Mouse (Mus musculus) hindbrain, postnatal 0 days (tissue): Measurements from ENCODE around the gene Miga1. TPM values are rescaled to one million over a fixed set of nuclear protein-coding genes. Genes with fewer than 3 reads are reported as not detected.

Experiments used
- ATAC-seq: fragments of 200-750 bp; cut with Nextera tagmentation; 2 replicates; pipeline ENCODE4 v1.8.0; 2017; ENCODE audit warnings: mild to moderate bottlenecking, moderate TSS enrichment, moderate library complexity
- DNase-seq: peaks from one replicate; pipeline ENCODE4 v3.0.0-alpha.2; 2015; ENCODE audit warnings: low spot score
- H3K27ac ChIP-seq: fragments of 300-500 bp; sonication (generic); 2 replicates; pipeline ENCODE4 v1.5.1; 2014; ENCODE audit warnings: mild to moderate bottlenecking
- H3K27me3 ChIP-seq: fragments of 300-500 bp; sonication (generic); 2 replicates; pipeline ENCODE4 v1.6.1; 2014; ENCODE audit warnings: low read length, mixed read lengths; ENCODE audit not compliant: insufficient read depth
- H3K36me3 ChIP-seq: fragments of 300-500 bp; sonication (generic); 2 replicates; pipeline ENCODE4 v1.6.1; 2014; ENCODE audit warnings: low read length, mixed read lengths; ENCODE audit not compliant: insufficient read depth
- H3K4me1 ChIP-seq: fragments of 300-500 bp; sonication (generic); 2 replicates; pipeline ENCODE4 v1.6.1; 2014; ENCODE audit warnings: antibody characterized with exemption, low read length, mixed read lengths; ENCODE audit not compliant: insufficient read depth
- H3K4me2 ChIP-seq: fragments of 300-500 bp; sonication (generic); 2 replicates; pipeline ENCODE4 v1.6.1; 2014; ENCODE audit warnings: low read depth, mild to moderate bottlenecking, low read length, moderate library complexity, mixed read lengths
- H3K4me3 ChIP-seq: fragments of 300-500 bp; sonication (generic); 2 replicates; pipeline ENCODE4 v1.5.1; 2014; ENCODE audit warnings: low read length
- H3K9ac ChIP-seq: fragments of 300-500 bp; sonication (generic); replicated peaks from 2 replicates; pipeline ENCODE4 v1.6.1; 2014; ENCODE audit warnings: mild to moderate bottlenecking, low read length, moderate library complexity, mixed read lengths
- H3K9me3 ChIP-seq: fragments of 300-500 bp; sonication (generic); 2 replicates; pipeline ENCODE4 v1.6.1; 2016; ENCODE audit warnings: low read length, mixed read lengths
- CTCF ChIP-seq: IDR thresholded peaks from 2 replicates; pipeline ENCODE4 v1.5.1; 2016; ENCODE audit warnings: antibody characterized with exemption, control low read depth, low read depth
- WGBS: fragments of 180-500 bp; shearing (Covaris S2); extraction: QIAGEN DNeasy Blood & Tissue Kit; methylation state at CpG from one replicate; pipeline ENCODE4 v1.1.7; 2014; 5-methylcytosine and 5-hydroxymethylcytosine counted together
- polyA plus RNA-seq: library from polyadenylated mRNA; unstranded; fragments of >200 nt; fragmentation: Nextera tagmentation; extraction: Ambion mirVana; gene quantifications from 2 replicates; pipeline ENCODE4 v1.2.1, GENCODE M21; 2015
- total RNA-seq: library from RNA; depleted of rRNA; stranded (reverse); fragments of >200 nt; gene quantifications from 2 replicates; pipeline ENCODE4 v1.2.3, GENCODE M21; 2014

Gene Miga1
- total and polyA plus RNA-seq, 2 experiments from 2014 or later: 16.7 to 21.1 TPM

DNA sequence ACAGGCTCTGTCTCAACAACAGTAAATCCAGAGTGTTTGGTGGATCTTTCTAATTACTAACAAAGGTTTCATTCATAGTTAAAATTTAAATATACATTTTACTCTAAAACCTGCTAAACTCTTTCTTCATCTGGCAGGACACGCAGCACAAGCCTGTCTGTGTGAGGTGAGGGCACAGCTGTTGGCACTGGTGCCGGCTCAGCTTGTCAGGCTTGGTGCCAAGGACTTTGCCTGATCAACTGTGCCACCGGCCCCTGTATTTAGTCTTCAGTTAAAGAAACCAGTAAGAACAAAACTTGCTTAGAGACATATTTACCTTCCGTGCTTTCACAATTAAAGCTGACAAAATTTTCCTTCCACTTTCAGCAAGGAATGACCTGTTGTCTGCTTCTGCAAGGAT, 51.5 kb downstream of the Miga1 start:
- DNase-seq (peak; percentile 35), ATAC-seq (0 out of 2 replicates have a peak, but pooled peaks have one; percentile 32)
- no peak overlapping the region for H3K9ac ChIP-seq
- H3K4me3 ChIP-seq: no peak overlapping the region
- no peak overlapping the region for H3K4me2 ChIP-seq
- H3K36me3 ChIP-seq: peaks cover 22% of the 10 kb centered on the region; the same call in 1 of the 2 replicates
- 49% methylated on average over 4 of the region's 4 CpGs for WGBS
- no peak overlapping the region for H3K27ac ChIP-seq
- no peaks in the 10 kb centered on the region for H3K9me3 ChIP-seq
- no peaks in the 10 kb centered on the region for H3K4me1 ChIP-seq
- TF ChIP-seq CTCF: no peak
- H3K27me3 ChIP-seq: no peaks in the 10 kb centered on the region

DNA sequence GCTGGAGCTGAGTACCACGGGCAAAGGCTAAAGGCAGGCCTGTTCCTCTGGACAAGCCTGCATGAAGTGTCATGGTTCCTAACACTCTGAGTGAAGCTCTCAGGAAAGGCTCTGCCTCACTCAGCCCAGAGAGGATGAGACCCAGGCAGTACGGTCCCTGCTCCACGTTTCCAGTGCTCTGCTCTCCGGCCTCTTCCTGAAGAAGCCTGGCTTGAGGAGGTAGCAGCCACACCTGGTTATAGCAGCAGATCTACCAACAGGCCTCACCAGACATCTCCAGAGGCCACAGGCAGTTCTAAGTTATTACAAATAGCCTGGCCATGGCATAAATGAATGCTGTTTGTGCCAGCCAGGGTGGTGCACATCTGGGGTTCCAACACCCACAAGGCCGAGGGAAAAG, 51.9 kb downstream of the Miga1 start:
- 88% methylated on average over 5 of the region's 5 CpGs for WGBS
- ATAC-seq (0 out of 2 replicates have a peak, but pooled peaks have one; percentile 29), DNase-seq (no peak)
- no peak overlapping the region for H3K27ac ChIP-seq
- no peaks in the 10 kb centered on the region for H3K4me1 ChIP-seq
- H3K4me3 ChIP-seq: no peak overlapping the region
- no peak for TF ChIP-seq CTCF
- peaks cover 24% of the 10 kb centered on the region; the same call in 1 of the 2 replicates for H3K36me3 ChIP-seq
- H3K9me3 ChIP-seq: no peaks in the 10 kb centered on the region
- H3K4me2 ChIP-seq: no peak overlapping the region
- H3K9ac ChIP-seq: no peak overlapping the region
- H3K27me3 ChIP-seq: no peaks in the 10 kb centered on the region

DNA sequence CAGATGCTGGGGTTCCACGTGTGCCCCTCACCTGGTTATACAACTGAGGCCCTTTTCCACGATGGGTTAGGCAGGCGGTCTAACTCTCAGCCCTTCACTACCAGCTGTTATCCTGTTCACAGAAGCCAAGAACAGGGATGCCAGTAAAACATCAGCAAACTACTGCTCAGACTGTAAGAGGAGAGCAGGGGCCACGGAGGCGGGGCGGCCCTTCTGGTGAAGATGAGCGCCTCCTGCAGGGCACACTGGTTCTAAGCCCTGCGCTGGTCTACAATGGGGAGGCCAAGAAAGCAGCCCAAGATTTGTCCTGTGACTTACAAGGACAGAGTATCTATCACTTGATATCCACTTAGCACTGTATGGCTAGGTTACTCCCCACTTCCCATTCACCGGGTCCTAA, 52.4 kb downstream of the Miga1 start:
- no peak for TF ChIP-seq CTCF
- no peak for DNase-seq
- H3K27me3 ChIP-seq: no peaks in the 10 kb centered on the region
- WGBS: 80% methylated on average over 9 of the region's 9 CpGs
- ATAC-seq: no peak
- H3K4me1 ChIP-seq: no peaks in the 10 kb centered on the region
- no peak overlapping the region for H3K4me3 ChIP-seq
- H3K36me3 ChIP-seq: peaks cover 28% of the 10 kb centered on the region; the same call in 1 of the 2 replicates
- no peak overlapping the region for H3K4me2 ChIP-seq
- no peak overlapping the region for H3K27ac ChIP-seq
- H3K9ac ChIP-seq: no peak overlapping the region
- H3K9me3 ChIP-seq: no peaks in the 10 kb centered on the region

DNA sequence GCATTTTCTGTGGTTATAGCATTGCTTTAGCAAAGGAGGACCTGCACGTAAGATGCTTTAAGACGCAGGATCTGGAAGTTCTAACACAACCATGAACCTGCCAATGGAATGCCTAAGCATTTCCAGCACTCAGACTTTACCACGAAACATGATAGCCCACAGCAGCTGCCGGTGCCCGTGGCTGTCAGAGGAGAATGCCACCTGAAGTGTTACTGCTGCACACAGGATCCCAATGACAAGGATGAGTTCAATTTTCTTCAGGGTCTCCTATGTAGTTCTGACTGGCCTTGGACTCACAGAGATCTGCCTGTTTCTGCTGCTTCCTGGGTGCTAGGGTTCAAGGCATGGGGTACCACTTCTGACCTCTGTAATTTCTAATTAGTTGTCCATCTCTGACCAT, 55.4 kb downstream of the Miga1 start:
- no peak overlapping the region for H3K9ac ChIP-seq
- TF ChIP-seq CTCF: no peak
- no peak overlapping the region for H3K4me2 ChIP-seq
- 94% methylated on average over 5 of the region's 5 CpGs for WGBS
- ATAC-seq: no peak
- no peaks in the 10 kb centered on the region for H3K4me1 ChIP-seq
- DNase-seq: no peak
- no peak overlapping the region for H3K27ac ChIP-seq
- no peaks in the 10 kb centered on the region for H3K9me3 ChIP-seq
- H3K4me3 ChIP-seq: no peak overlapping the region
- H3K27me3 ChIP-seq: no peaks in the 10 kb centered on the region
- H3K36me3 ChIP-seq: peaks cover 33% of the 10 kb centered on the region; the same call in 1 of the 2 replicates

DNA sequence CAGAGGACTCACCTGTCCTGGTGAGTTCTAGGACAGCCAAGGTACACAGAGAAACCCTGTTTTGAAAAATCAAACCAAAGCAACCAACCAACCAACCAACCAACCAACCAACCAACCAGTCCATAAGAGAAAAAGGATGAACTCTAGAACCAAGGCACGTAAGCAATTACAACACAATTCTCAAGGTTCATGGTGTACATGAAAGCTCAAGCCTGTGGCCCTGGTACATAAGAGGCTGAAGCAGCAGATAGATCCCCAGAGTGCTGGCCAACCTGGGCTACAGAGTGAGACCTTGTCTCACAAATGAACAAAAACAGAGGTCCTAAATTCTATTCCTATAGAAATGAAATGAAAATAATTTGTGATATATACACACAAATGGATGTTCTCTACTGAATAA, 55.9 kb downstream of the Miga1 start:
- ATAC-seq (no peak), DNase-seq (no peak)
- Histone ChIP-seq H3K4me1 (no peaks in the 10 kb centered on the region), H3K27ac (no peak overlapping the region), H3K4me3 (no peak overlapping the region), H3K36me3 (peaks cover 33% of the 10 kb centered on the region; the same call in 1 of the 2 replicates), H3K9ac (no peak overlapping the region), H3K9me3 (no peaks in the 10 kb centered on the region), H3K4me2 (no peak overlapping the region), H3K27me3 (no peaks in the 10 kb centered on the region)
- TF ChIP-seq CTCF: no peak
- WGBS: 100% methylated on average over 1 of the region's 1 CpGs

DNA sequence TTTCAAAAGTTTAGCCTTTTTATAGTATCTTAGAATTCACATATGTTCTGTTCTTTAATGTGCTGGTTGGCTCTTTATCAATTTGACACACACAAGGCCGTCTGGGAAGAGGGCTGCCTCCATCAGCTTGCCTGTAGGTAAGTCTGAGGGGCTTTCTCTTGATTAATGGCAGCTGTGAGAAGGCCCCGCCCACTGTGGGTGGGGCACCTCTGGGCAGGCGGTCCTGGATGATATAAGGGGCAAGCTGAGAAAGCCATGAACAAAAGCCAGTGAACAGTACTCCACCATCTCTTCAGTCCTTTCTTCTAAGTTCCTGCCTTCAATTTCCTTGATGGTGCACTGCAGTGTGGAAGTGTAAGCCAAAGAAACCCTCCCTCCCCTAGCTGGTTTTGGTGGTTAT, 58.1 kb downstream of the Miga1 start:
- Histone ChIP-seq H3K27ac (no peak overlapping the region), H3K4me2 (no peak overlapping the region), H3K27me3 (no peaks in the 10 kb centered on the region), H3K9ac (no peak overlapping the region), H3K9me3 (no peaks in the 10 kb centered on the region), H3K36me3 (peaks cover 30% of the 10 kb centered on the region; the same call in 1 of the 2 replicates), H3K4me3 (no peak overlapping the region), H3K4me1 (no peaks in the 10 kb centered on the region)
- DNase-seq (no peak), ATAC-seq (no peak)
- WGBS: 45% methylated on average over 3 of the region's 3 CpGs
- TF ChIP-seq CTCF: no peak

DNA sequence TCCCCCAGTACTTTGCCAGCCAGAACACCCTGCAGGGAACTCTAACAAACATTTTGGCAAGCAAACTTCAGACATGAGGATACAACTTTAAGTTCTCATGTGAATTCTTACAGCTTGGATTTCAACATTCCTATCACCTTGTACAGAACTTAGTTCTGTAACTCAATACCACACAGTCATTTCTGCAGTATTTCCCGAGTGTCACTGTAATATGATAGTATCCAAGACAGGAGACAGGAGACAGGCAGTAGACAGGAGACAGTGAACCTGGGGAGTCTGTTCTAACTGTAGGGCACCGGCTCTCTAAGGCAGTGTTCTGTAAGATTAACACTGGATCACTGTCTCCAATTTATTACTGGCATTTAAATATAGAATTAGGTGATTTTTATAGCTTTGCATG, 61.8 kb downstream of the Miga1 start:
- H3K4me2 ChIP-seq: no peak overlapping the region
- H3K27me3 ChIP-seq: no peaks in the 10 kb centered on the region
- no peak overlapping the region for H3K9ac ChIP-seq
- H3K4me1 ChIP-seq: no peaks in the 10 kb centered on the region
- ATAC-seq: no peak
- TF ChIP-seq CTCF: no peak
- no peak for DNase-seq
- peaks cover 36% of the 10 kb centered on the region for H3K36me3 ChIP-seq
- 82% methylated on average over 2 of the region's 2 CpGs for WGBS
- no peaks in the 10 kb centered on the region for H3K9me3 ChIP-seq
- H3K4me3 ChIP-seq: no peak overlapping the region
- H3K27ac ChIP-seq: no peak overlapping the region
